8 mouse cellular contexts compared by ENCODE assay signal in genomic region chr11:119339637-119340036, GRCm38 (mm10). TPM values are rescaled to one million over a fixed set of nuclear protein-coding genes. Genes with fewer than 3 reads are reported as not detected.
DNase-seq lines count a peak whose midpoint lies in the region; ATAC-seq and TF ChIP-seq lines count a peak whose summit lies in the region.

No protein-coding gene starts in this region.

- no peak for TF ChIP-seq POLR2A in cortical plate, adult 2 months (IDR thresholded peaks at IDR 0.05; ENCODE audit: extremely low read depth, insufficient read depth, low read length)
- TF ChIP-seq POLR2A in spleen, adult 2 months (IDR thresholded peaks at IDR 0.05; ENCODE audit: low read depth, low read length) = no peak

- no peak overlapping the region for H3K9ac ChIP-seq in lung, postnatal 0 days (replicated peaks; ENCODE audit: low read depth)

- no peaks in the 10 kb centered on the region for H3K27me3 ChIP-seq in lung, postnatal 0 days (replicated peaks; ENCODE audit: insufficient read depth, low read length)
- no peaks in the 10 kb centered on the region for H3K27me3 ChIP-seq in spleen, adult 2 months (ENCODE audit: control insufficient read depth, insufficient read depth, low read length)

- H3K4me1 ChIP-seq in cortical plate, adult 2 months (ENCODE audit: control insufficient read depth, insufficient read depth, low read length) = no peaks in the 10 kb centered on the region
- H3K4me1 ChIP-seq in lung, postnatal 0 days (ENCODE audit: insufficient read depth, low read depth, low read length) = no peaks in the 10 kb centered on the region
- H3K4me1 ChIP-seq in spleen, adult 2 months (ENCODE audit: control insufficient read depth, insufficient read depth, insufficient read length) = 0 out of 2 replicates have a peak, but pooled peaks cover 2% of the 10 kb centered on the region

- H3K27ac ChIP-seq in cortical plate, adult 2 months (ENCODE audit: insufficient read depth, low read length) = no peak overlapping the region
- no peak overlapping the region for H3K27ac ChIP-seq in lung, postnatal 0 days (ENCODE audit: low read length)
- H3K27ac ChIP-seq in spleen, adult 2 months (ENCODE audit: insufficient read depth, low read length) = no peak overlapping the region

- no peak overlapping the region for H3K4me2 ChIP-seq in lung, postnatal 0 days (replicated peaks; ENCODE audit: low read depth, low read length)

- peak; percentile 52 for ATAC-seq in activated CD4-positive, CD25-positive, alpha-beta regulatory T cell, adult 4 months
- ATAC-seq in lung, postnatal 0 days = peak; percentile 62

- H3K4me3 ChIP-seq in cortical plate, adult 2 months (ENCODE audit: insufficient read depth, low read length) = no peak overlapping the region
- H3K4me3 ChIP-seq in lung, postnatal 0 days (ENCODE audit: low read depth, low read length) = no peak overlapping the region
- H3K4me3 ChIP-seq in spleen, adult 2 months (ENCODE audit: extremely low read depth, insufficient read depth, insufficient read length) = no peak overlapping the region

- no peaks in the 10 kb centered on the region for H3K36me3 ChIP-seq in lung, postnatal 0 days (ENCODE audit: insufficient read depth, low read length)
- H3K36me3 ChIP-seq in spleen, adult 2 months (ENCODE audit: control insufficient read depth, insufficient read depth, low read length) = no peaks in the 10 kb centered on the region

- WGBS in lung, postnatal 0 days = 7% methylated on average over 5 of the region's 5 CpGs
- 2% methylated on average over 5 of the region's 5 CpGs for WGBS in spleen, adult 2 months

- peak; percentile 58 to 88 for DNase-seq in heart, adult 18-20 months
- no peak for DNase-seq in heart, postnatal 25 days (ENCODE audit: low spot score)
- DNase-seq in gastrocnemius, postnatal 36 days = peak; percentile 48 to 67
- peak; percentile 42 to 89 for DNase-seq in layer of hippocampus, adult 18-20 months (ENCODE audit: low spot score in 2 of 2)
- peak; percentile 85 for DNase-seq in lung, postnatal 0 days (ENCODE audit: low spot score)
- peak; percentile 66 to 75 for DNase-seq in spleen, adult 2 months (ENCODE audit: low read depth in 1 of 2, low spot score in 2 of 2)

- intact Hi-C loops in heart, postnatal 25 days (cut with DNase I) = loop anchor here (1.0 to 5.0 kb wide), 4 partner anchors 24 to 153 kb away; partner anchors contain the start of gene Endov
- intact Hi-C loops in gastrocnemius, postnatal 36 days (cut with DNase I) = loop anchor here (1.0 to 2.0 kb wide), 2 partner anchors 23 to 152 kb away; partner anchors contain the start of gene Endov

- H3K9me3 ChIP-seq in lung, postnatal 0 days (ENCODE audit: low read length) = no peaks in the 10 kb centered on the region

- TF ChIP-seq CTCF in cortical plate, adult 2 months (IDR thresholded peaks at IDR 0.05; ENCODE audit: extremely low read depth, insufficient read depth, low read length) = peak; percentile 90
- peak; percentile 95 for TF ChIP-seq CTCF in lung, postnatal 0 days (IDR thresholded peaks at IDR 0.05)
- peak; percentile 62; the same call in 1 of the 2 replicates for TF ChIP-seq CTCF in spleen, adult 2 months (IDR thresholded peaks at IDR 0.05; ENCODE audit: extremely low read depth, insufficient read depth, insufficient read length, insufficient replicate concordance)

- no peak for TF ChIP-seq EP300 in lung, postnatal 0 days (IDR thresholded peaks at IDR 0.05)

RNA-seq across cellular contexts. Expression of gene Sgsh, which starts 15.7 kb away (rescaled TPM):
- total RNA-seq in heart, adult 18-20 months (2021) = 1 to 10 TPM; 4.8 to 5.6 TPM
- 1 to 10 TPM; 4.8 to 5.1 TPM for total RNA-seq in heart, postnatal 25 days (2021)
- 10 to 100 TPM in 1 of 2 experiments, 1 to 10 TPM in 1; 7.4 to 13.7 TPM for polyA plus RNA-seq in activated CD4-positive, CD25-positive, alpha-beta regulatory T cell, adult 4 months (2017; shearing (Covaris generic))
- polyA plus RNA-seq in cortical plate, adult 2 months (2012; rRNA removed) = 6.1 and 6.3 TPM in 2 replicates
- 1 to 10 TPM; 2.9 to 3.6 TPM for total RNA-seq in gastrocnemius, postnatal 36 days (2021)
- total RNA-seq in layer of hippocampus, adult 18-20 months (2021) = 1 to 10 TPM; 5.2 to 6.1 TPM
- polyA plus RNA-seq in lung, postnatal 0 days (2015; fragmentation: Nextera tagmentation; extraction: Ambion mirVana) = 12.6 TPM in 2 replicates
- polyA plus RNA-seq in spleen, adult 2 months (2012; rRNA removed) = 43.1 and 61.5 TPM in 2 replicates

RNA-seq across cellular contexts. Expression of gene Slc26a11, which starts 15.7 kb away (rescaled TPM):
- 1 to 10 TPM; 3.1 TPM for total RNA-seq in heart, adult 18-20 months (2021)
- 1 to 10 TPM; 2.3 to 2.8 TPM for total RNA-seq in heart, postnatal 25 days (2021)
- 10 to 100 TPM in 1 of 2 experiments, 1 to 10 TPM in 1; 8.5 to 17.3 TPM for polyA plus RNA-seq in activated CD4-positive, CD25-positive, alpha-beta regulatory T cell, adult 4 months (2017; shearing (Covaris generic))
- 7.2 and 9.6 TPM in 2 replicates for polyA plus RNA-seq in cortical plate, adult 2 months (2012; rRNA removed)
- total RNA-seq in gastrocnemius, postnatal 36 days (2021) = 1 to 10 TPM; 3.0 to 3.2 TPM
- total RNA-seq in layer of hippocampus, adult 18-20 months (2021) = 1 to 10 TPM; 5.8 to 6.1 TPM
- 11.6 and 12.0 TPM in 2 replicates for polyA plus RNA-seq in lung, postnatal 0 days (2015; fragmentation: Nextera tagmentation; extraction: Ambion mirVana)
- polyA plus RNA-seq in spleen, adult 2 months (2012; rRNA removed) = 28.3 and 35.8 TPM in 2 replicates

RNA-seq across cellular contexts. Expression of gene Card14, which starts 32.1 kb away (rescaled TPM):
- not detected for total RNA-seq in heart, adult 18-20 months (2021)
- under 1 TPM; 0.08 to 0.10 TPM for total RNA-seq in heart, postnatal 25 days (2021)
- under 1 TPM in 1 of 2 experiments, not detected in 1; 0.25 TPM for polyA plus RNA-seq in activated CD4-positive, CD25-positive, alpha-beta regulatory T cell, adult 4 months (2017; shearing (Covaris generic))
- polyA plus RNA-seq in cortical plate, adult 2 months (2012; rRNA removed) = 0.23 and 0.33 TPM in 2 replicates
- under 1 TPM; 0.31 to 0.62 TPM for total RNA-seq in gastrocnemius, postnatal 36 days (2021)
- total RNA-seq in layer of hippocampus, adult 18-20 months (2021) = under 1 TPM; 0.36 to 0.47 TPM
- polyA plus RNA-seq in lung, postnatal 0 days (2015; fragmentation: Nextera tagmentation; extraction: Ambion mirVana) = 0.06 TPM in 1 of 2 replicates, not detected in the other
- polyA plus RNA-seq in spleen, adult 2 months (2012; rRNA removed) = 0.02 and 0.05 TPM in 2 replicates

RNA-seq across cellular contexts. Expression of gene Eif4a3, which starts 39.7 kb away (rescaled TPM):
- total RNA-seq in heart, adult 18-20 months (2021) = 10 to 100 TPM; 62.5 to 71.7 TPM
- total RNA-seq in heart, postnatal 25 days (2021) = 10 to 100 TPM; 64.8 to 67.6 TPM
- 100 to 1,000 TPM; 170 to 190 TPM for polyA plus RNA-seq in activated CD4-positive, CD25-positive, alpha-beta regulatory T cell, adult 4 months (2017; shearing (Covaris generic))
- polyA plus RNA-seq in cortical plate, adult 2 months (2012; rRNA removed) = 99.2 and 101 TPM in 2 replicates
- total RNA-seq in gastrocnemius, postnatal 36 days (2021) = 10 to 100 TPM; 30.0 to 35.2 TPM
- total RNA-seq in layer of hippocampus, adult 18-20 months (2021) = 10 to 100 TPM; 92.8 to 97.8 TPM
- polyA plus RNA-seq in lung, postnatal 0 days (2015; fragmentation: Nextera tagmentation; extraction: Ambion mirVana) = 187 and 207 TPM in 2 replicates
- polyA plus RNA-seq in spleen, adult 2 months (2012; rRNA removed) = 73.4 and 97.6 TPM in 2 replicates

RNA-seq across cellular contexts. Expression of gene Rnf213, which starts 53.3 kb away (rescaled TPM):
- total RNA-seq in heart, adult 18-20 months (2021) = 10 to 100 TPM; 14.6 to 15.2 TPM
- 10 to 100 TPM; 14.6 TPM for total RNA-seq in heart, postnatal 25 days (2021)
- 10 to 100 TPM; 43.2 to 52.8 TPM for polyA plus RNA-seq in activated CD4-positive, CD25-positive, alpha-beta regulatory T cell, adult 4 months (2017; shearing (Covaris generic))
- 7.1 and 8.5 TPM in 2 replicates for polyA plus RNA-seq in cortical plate, adult 2 months (2012; rRNA removed)
- 1 to 10 TPM; 4.6 to 4.9 TPM for total RNA-seq in gastrocnemius, postnatal 36 days (2021)
- total RNA-seq in layer of hippocampus, adult 18-20 months (2021) = 1 to 10 TPM; 3.0 to 4.1 TPM
- 8.2 and 9.7 TPM in 2 replicates for polyA plus RNA-seq in lung, postnatal 0 days (2015; fragmentation: Nextera tagmentation; extraction: Ambion mirVana)
- polyA plus RNA-seq in spleen, adult 2 months (2012; rRNA removed) = 27.4 and 29.1 TPM in 2 replicates
